Mouse (Mus musculus): Measurements from ENCODE around the gene B4galt1. TPM values are rescaled to one million over a fixed set of nuclear protein-coding genes. Genes with fewer than 3 reads are reported as not detected.
"Not testable (repeated sequence)": the region's sequence is repeated elsewhere in the genome, so short reads cannot be mapped to it uniquely, and the experiment has no call there.

B4galt1 gene
- polyA plus RNA-seq, 1 experiment from 2014 or later, result 39.9 TPM

- Histone ChIP-seq H3K4me1 (peaks cover 15% of the 10 kb centered on the region), H3K9me3 (no peaks in the 10 kb centered on the region), H3K27me3 (no peaks in the 10 kb centered on the region), H3K4me2 (no peak overlapping the region), H3K27ac (no peak overlapping the region), H3K4me3 (no peak overlapping the region), H3K36me3 (peaks cover 53% of the 10 kb centered on the region), H3K9ac (no peak overlapping the region)
- 80% methylated on average over 6 of the region's 6 CpGs for WGBS
- ATAC-seq (ENCODE audit: insufficient number of reproducible peaks, insufficient read depth, low FRiP score, low TSS enrichment, low read depth), result no peak
Measured at GRCm38 (mm10) chr4:40814359-40814758, 39.4 kb downstream of the B4galt1 start.

GRCm38 (mm10) chr4:40812891-40813290 lies 40.9 kb downstream of the B4galt1 start:
- Histone ChIP-seq H3K27ac (no peak overlapping the region), H3K4me1 (peaks cover 14% of the 10 kb centered on the region), H3K27me3 (no peaks in the 10 kb centered on the region), H3K9me3 (no peaks in the 10 kb centered on the region), H3K36me3 (peaks cover 56% of the 10 kb centered on the region), H3K9ac (no peak overlapping the region), H3K4me2 (no peak overlapping the region), H3K4me3 (no peak overlapping the region)
- ATAC-seq (ENCODE audit: insufficient number of reproducible peaks, insufficient read depth, low FRiP score, low TSS enrichment, low read depth), result no peak
- 94% methylated on average over 1 of the region's 1 CpGs for WGBS

- 90% methylated on average over 5 of the region's 5 CpGs for WGBS
- no peak overlapping the region for H3K4me3 ChIP-seq
- peaks cover 70% of the 10 kb centered on the region for H3K36me3 ChIP-seq
Measured at GRCm38 (mm10) chr4:40810481-40810880, 43.3 kb downstream of the B4galt1 start.

GRCm38 (mm10) chr4:40807382-40807781 lies 46.4 kb downstream of the B4galt1 start:
- WGBS, result 82% methylated on average over 4 of the region's 4 CpGs
- no peak for ATAC-seq (ENCODE audit: insufficient number of reproducible peaks, insufficient read depth, low FRiP score, low TSS enrichment, low read depth)
- H3K27me3 ChIP-seq, result no peaks in the 10 kb centered on the region
- no peak overlapping the region for H3K4me2 ChIP-seq
- H3K4me3 ChIP-seq, result no peak overlapping the region
- H3K27ac ChIP-seq, result no peak overlapping the region
- H3K9ac ChIP-seq, result no peak overlapping the region
- peaks cover 74% of the 10 kb centered on the region for H3K36me3 ChIP-seq
- H3K9me3 ChIP-seq, result no peaks in the 10 kb centered on the region
- no peaks in the 10 kb centered on the region for H3K4me1 ChIP-seq

More at GRCm38 (mm10) chr4:40810481-40810880, 43.3 kb downstream of the B4galt1 start:
- H3K9ac ChIP-seq, result no peak overlapping the region
- H3K4me1 ChIP-seq, result no peaks in the 10 kb centered on the region
- H3K4me2 ChIP-seq, result no peak overlapping the region
- H3K27me3 ChIP-seq, result no peaks in the 10 kb centered on the region
- no peaks in the 10 kb centered on the region for H3K9me3 ChIP-seq
- H3K27ac ChIP-seq, result no peak overlapping the region
- ATAC-seq (ENCODE audit: insufficient number of reproducible peaks, insufficient read depth, low FRiP score, low TSS enrichment, low read depth), result no peak

- Histone ChIP-seq H3K9me3 (no peaks in the 10 kb centered on the region), H3K27ac (no peak overlapping the region), H3K4me3 (no peak overlapping the region), H3K4me2 (no peak overlapping the region), H3K9ac (no peak overlapping the region), H3K36me3 (peaks cover 55% of the 10 kb centered on the region), H3K27me3 (no peaks in the 10 kb centered on the region), H3K4me1 (peaks cover 6% of the 10 kb centered on the region)
- no peak for ATAC-seq (ENCODE audit: insufficient number of reproducible peaks, insufficient read depth, low FRiP score, low TSS enrichment, low read depth)
- 88% methylated on average over 8 of the region's 8 CpGs for WGBS
Measured at GRCm38 (mm10) chr4:40805401-40805800, 48.4 kb downstream of the B4galt1 start.

GRCm38 (mm10) chr4:40802787-40803186 lies 51.0 kb downstream of the B4galt1 start:
- Histone ChIP-seq H3K9me3 (no peaks in the 10 kb centered on the region), H3K27me3 (no peaks in the 10 kb centered on the region), H3K9ac (no peak overlapping the region), H3K4me3 (no peak overlapping the region), H3K27ac (no peak overlapping the region), H3K4me2 (no peak overlapping the region), H3K36me3 (peaks cover 41% of the 10 kb centered on the region), H3K4me1 (peaks cover 12% of the 10 kb centered on the region)
- no peak for ATAC-seq (ENCODE audit: insufficient number of reproducible peaks, insufficient read depth, low FRiP score, low TSS enrichment, low read depth)
- 89% methylated on average over 3 of the region's 3 CpGs for whole genome bisulfite sequencing

- Histone ChIP-seq H3K27ac (no peak overlapping the region), H3K4me3 (no peak overlapping the region), H3K9ac (no peak overlapping the region), H3K36me3 (peaks cover 32% of the 10 kb centered on the region), H3K9me3 (no peaks in the 10 kb centered on the region), H3K4me2 (no peak overlapping the region), H3K27me3 (no peaks in the 10 kb centered on the region), H3K4me1 (peaks cover 12% of the 10 kb centered on the region)
- no peak for ATAC-seq (ENCODE audit: insufficient number of reproducible peaks, insufficient read depth, low FRiP score, low TSS enrichment, low read depth)
- 69% methylated on average over 4 of the region's 4 CpGs for WGBS
Measured at GRCm38 (mm10) chr4:40801908-40802307, 51.9 kb downstream of the B4galt1 start.

- no peak overlapping the region for H3K4me2 ChIP-seq
- H3K27ac ChIP-seq, result peak overlapping the region; percentile 16; the same call in 1 of the 2 replicates
- H3K27me3 ChIP-seq, result no peaks in the 10 kb centered on the region
- H3K9me3 ChIP-seq, result no peaks in the 10 kb centered on the region
- 79% methylated on average over 3 of the region's 3 CpGs for WGBS
- ATAC-seq (ENCODE audit: insufficient number of reproducible peaks, insufficient read depth, low FRiP score, low TSS enrichment, low read depth), result no peak
- peaks cover 24% of the 10 kb centered on the region for H3K36me3 ChIP-seq
- H3K4me3 ChIP-seq, result no peak overlapping the region
- peaks cover 12% of the 10 kb centered on the region for H3K4me1 ChIP-seq
- no peak overlapping the region for H3K9ac ChIP-seq
Measured at GRCm38 (mm10) chr4:40800873-40801272, 52.9 kb downstream of the B4galt1 start.

- not testable (repeated sequence) for H3K4me2 ChIP-seq; H3K27me3 ChIP-seq; H3K4me3 ChIP-seq; ATAC-seq (ENCODE audit: insufficient number of reproducible peaks, insufficient read depth, low FRiP score, low TSS enrichment, low read depth); H3K9ac ChIP-seq; H3K9me3 ChIP-seq; H3K27ac ChIP-seq
- H3K4me1 ChIP-seq, result peaks cover 12% of the 10 kb centered on the region
- 83% methylated on average over 2 of the region's 2 CpGs for WGBS
- H3K36me3 ChIP-seq, result peaks cover 16% of the 10 kb centered on the region
Measured at GRCm38 (mm10) chr4:40798833-40799555, 54.8 kb downstream of the B4galt1 start.

- Histone ChIP-seq H3K27me3 (no peaks in the 10 kb centered on the region), H3K4me2 (no peak overlapping the region), H3K9ac (no peak overlapping the region), H3K4me1 (peaks cover 11% of the 10 kb centered on the region), H3K4me3 (no peak overlapping the region), H3K27ac (no peak overlapping the region), H3K9me3 (no peaks in the 10 kb centered on the region), H3K36me3 (no peaks in the 10 kb centered on the region)
- 87% methylated on average over 3 of the region's 3 CpGs for WGBS
- no peak for ATAC-seq (ENCODE audit: insufficient number of reproducible peaks, insufficient read depth, low FRiP score, low TSS enrichment, low read depth)
Measured at GRCm38 (mm10) chr4:40795761-40796160, 58.0 kb downstream of the B4galt1 start.

GRCm38 (mm10) chr4:40794320-40794719 lies 59.5 kb downstream of the B4galt1 start:
- no peak for ATAC-seq (ENCODE audit: insufficient number of reproducible peaks, insufficient read depth, low FRiP score, low TSS enrichment, low read depth)
- Histone ChIP-seq H3K4me3 (no peak overlapping the region), H3K9me3 (no peaks in the 10 kb centered on the region), H3K27me3 (no peaks in the 10 kb centered on the region), H3K36me3 (no peaks in the 10 kb centered on the region), H3K27ac (no peak overlapping the region), H3K4me1 (no peaks in the 10 kb centered on the region), H3K9ac (no peak overlapping the region), H3K4me2 (no peak overlapping the region)

GRCm38 (mm10) chr4:40791176-40791575 lies 62.6 kb downstream of the B4galt1 start:
- ATAC-seq (ENCODE audit: insufficient number of reproducible peaks, insufficient read depth, low FRiP score, low TSS enrichment, low read depth), result no peak
- Histone ChIP-seq H3K9ac (no peak overlapping the region), H3K27me3 (no peaks in the 10 kb centered on the region), H3K9me3 (no peaks in the 10 kb centered on the region), H3K36me3 (no peaks in the 10 kb centered on the region), H3K4me3 (no peak overlapping the region), H3K4me2 (no peak overlapping the region), H3K27ac (no peak overlapping the region), H3K4me1 (no peaks in the 10 kb centered on the region)
- WGBS, result 84% methylated on average over 4 of the region's 4 CpGs
